Mouse (Mus musculus): ENCODE results near the gene Mns1.

DNA sequence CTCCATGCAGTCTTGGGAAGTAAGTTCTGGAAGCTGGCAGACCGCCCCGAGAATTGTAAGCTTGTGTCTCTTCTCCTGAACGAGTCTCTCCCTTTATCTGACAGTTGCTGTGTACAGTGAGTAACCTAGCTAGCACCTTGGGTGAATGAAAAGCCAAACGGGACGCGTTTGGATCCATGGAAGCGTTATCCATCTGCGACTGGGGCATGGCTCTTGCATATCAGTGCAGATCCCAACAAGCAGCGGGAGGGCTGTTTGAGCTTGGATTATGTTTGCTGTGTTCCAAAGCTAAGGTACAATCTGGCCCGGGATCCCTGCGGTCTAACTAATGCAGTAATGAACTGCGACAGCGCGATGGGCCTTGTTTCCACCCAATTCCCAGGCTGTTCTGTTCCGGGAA is 44.6 kb upstream of the Mns1 start:
- TF ChIP-seq CTCF (conservative IDR thresholded peaks at IDR 0.05; ENCODE audit: low read length) (no peak), POU5F1 (IDR thresholded peaks at IDR 0.05; ENCODE audit: borderline replicate concordance, low read length) (no peak)

Data from E14TG2a.4 (cell line).